Mouse (Mus musculus) CH12.LX (cell line): ENCODE data around the gene Nat9. TPM values are rescaled to one million over a fixed set of nuclear protein-coding genes. Genes with fewer than 3 reads are reported as not detected.

Experiments used
- DNase-seq: peaks from one replicate; pipeline ENCODE4 v3.0.0-alpha.2; 2013; ENCODE audit errors: extremely low read depth
- H3K27ac ChIP-seq: 2 replicates; pipeline ENCODE4 v1.5.1; 2012; ENCODE audit warnings: low read depth, mild to moderate bottlenecking, control low read depth, moderate library complexity; ENCODE audit not compliant: insufficient read depth
- H3K27me3 ChIP-seq: replicated peaks from 2 replicates; pipeline ENCODE3; 2012; ENCODE audit warnings: inconsistent platforms
- H3K36me3 ChIP-seq, 2 experiments: replicated peaks in 1 of 2; 2 replicates each; pipeline versions ENCODE3 to v1.6.1; 2012; ENCODE audit warnings: inconsistent platforms in 1 of 2, low read length in 1 of 2, mild to moderate bottlenecking in 1 of 2, mixed read lengths in 1 of 2, moderate library complexity in 1 of 2; ENCODE audit not compliant: control insufficient read depth in 1 of 2, insufficient read depth in 1 of 2
- H3K4me1 ChIP-seq, 2 experiments: 2 replicates each; pipeline ENCODE4 v1.6.1; 2012; ENCODE audit warnings: inconsistent platforms in 1 of 2, moderate library complexity in 1 of 2; ENCODE audit not compliant: insufficient read depth in 2 of 2, control insufficient read depth in 1 of 2
- H3K4me2 ChIP-seq: 2 replicates; pipeline ENCODE4 v1.6.1; 2012; ENCODE audit warnings: low read depth, mild to moderate bottlenecking, control low read depth; ENCODE audit not compliant: poor library complexity, insufficient read depth, severe bottlenecking
- H3K4me3 ChIP-seq, 3 experiments: fragments of 150-350 bp in 1 of 3; sonication (generic) in 1 of 3; replicated peaks in 1 of 3; 2 replicates each; pipeline versions ENCODE3 to v1.5.1; 2011 to 2012; ENCODE audit warnings: low read depth in 2 of 3, low read length in 2 of 3, mild to moderate bottlenecking in 2 of 3, moderate library complexity in 2 of 3, control low read depth in 1 of 3, improper control_type of control experiment in 1 of 3, inconsistent platforms in 1 of 3, mixed read lengths in 1 of 3; ENCODE audit not compliant: poor library complexity in 1 of 3
- H3K79me2 ChIP-seq: replicated peaks from 2 replicates; pipeline ENCODE4 v1.6.1; 2012; ENCODE audit warnings: mild to moderate bottlenecking, moderate library complexity; ENCODE audit not compliant: control insufficient read depth, poor library complexity, insufficient read depth, severe bottlenecking; ENCODE audit errors: extremely low read depth
- H3K9ac ChIP-seq: 2 replicates; pipeline ENCODE4 v1.6.1; 2012; ENCODE audit warnings: low read depth, mild to moderate bottlenecking, control low read depth, moderate library complexity; ENCODE audit not compliant: insufficient read depth
- H3K9me3 ChIP-seq: replicated peaks from 2 replicates; pipeline ENCODE3; 2012; ENCODE audit warnings: low read length, inconsistent platforms, mixed read lengths
- BHLHE40 ChIP-seq: IDR thresholded peaks from 2 replicates; pipeline ENCODE4 v1.6.1; 2011; ENCODE audit warnings: mild to moderate bottlenecking, low read depth, low read length, improper control_type of control experiment
- CHD1 ChIP-seq: IDR thresholded peaks from 2 replicates; pipeline ENCODE4 v1.6.1; 2012; ENCODE audit warnings: low read depth, low read length, improper control_type of control experiment, inconsistent platforms
- CTCF ChIP-seq, 2 experiments: IDR thresholded peaks in 1 of 2; conservative IDR thresholded peaks in 1 of 2; 2 replicates each; pipeline ENCODE4 v1.5.1; 2011 to 2012; ENCODE audit warnings: low read depth in 2 of 2, low read length in 2 of 2, improper control_type of control experiment in 1 of 2, inconsistent platforms in 1 of 2, mild to moderate bottlenecking in 1 of 2, moderate library complexity in 1 of 2
- E2F4 ChIP-seq: IDR thresholded peaks from 2 replicates; pipeline ENCODE4 v1.6.1; 2011; ENCODE audit warnings: low read depth, low read length, improper control_type of control experiment; ENCODE audit not compliant: insufficient replicate concordance
- EP300 ChIP-seq: IDR thresholded peaks from 2 replicates; pipeline ENCODE4 v1.6.1; 2011; ENCODE audit warnings: low read length, improper control_type of control experiment
- ETS1 ChIP-seq: conservative IDR thresholded peaks from 2 replicates; pipeline ENCODE4 v1.6.1; 2012; ENCODE audit warnings: low read depth, mild to moderate bottlenecking, inconsistent platforms, low read length, improper control_type of control experiment, moderate library complexity
- HCFC1 ChIP-seq: IDR thresholded peaks from 2 replicates; pipeline ENCODE4 v1.6.1; 2012; ENCODE audit warnings: low read depth, mild to moderate bottlenecking, inconsistent platforms, low read length, improper control_type of control experiment
- IRF4 ChIP-seq: IDR thresholded peaks from 2 replicates; pipeline ENCODE4 v1.6.1; 2014; ENCODE audit warnings: low read depth, mild to moderate bottlenecking, inconsistent platforms, low read length, improper control_type of control experiment
- JUN ChIP-seq: IDR thresholded peaks from 2 replicates; pipeline ENCODE4 v1.6.1; 2011; ENCODE audit warnings: low read depth, mild to moderate bottlenecking, low read length, improper control_type of control experiment, moderate library complexity; ENCODE audit not compliant: insufficient read depth
- MAFK ChIP-seq: IDR thresholded peaks from 2 replicates; pipeline ENCODE4 v1.6.1; 2011; ENCODE audit warnings: low read length, improper control_type of control experiment; ENCODE audit not compliant: insufficient replicate concordance
- MAX ChIP-seq: IDR thresholded peaks from 2 replicates; pipeline ENCODE4 v1.6.1; 2011; ENCODE audit warnings: low read length, improper control_type of control experiment
- MEF2A ChIP-seq: IDR thresholded peaks from 2 replicates; pipeline ENCODE4 v1.6.1; 2014; ENCODE audit warnings: low read depth, mild to moderate bottlenecking, inconsistent platforms, low read length, improper control_type of control experiment, borderline replicate concordance
- NRF1 ChIP-seq: IDR thresholded peaks from 2 replicates; pipeline ENCODE4 v1.6.1; 2014; ENCODE audit warnings: low read depth, mild to moderate bottlenecking, inconsistent platforms, low read length, improper control_type of control experiment, moderate library complexity
- POLR2A ChIP-seq: IDR thresholded peaks from 2 replicates; pipeline ENCODE4 v1.6.1; 2011; ENCODE audit warnings: low read depth, mild to moderate bottlenecking, improper control_type of control experiment, low read length
- RAD21 ChIP-seq: IDR thresholded peaks from 2 replicates; pipeline ENCODE4 v1.6.1; 2011; ENCODE audit warnings: low read depth, mild to moderate bottlenecking, low read length, improper control_type of control experiment, moderate library complexity
- RCOR1 ChIP-seq: conservative IDR thresholded peaks from 2 replicates; pipeline ENCODE4 v1.6.1; 2012; ENCODE audit warnings: low read depth, mild to moderate bottlenecking, inconsistent platforms, low read length, improper control_type of control experiment
- SIN3A ChIP-seq: IDR thresholded peaks from 2 replicates; pipeline ENCODE4 v1.6.1; 2012; ENCODE audit warnings: low read length, improper control_type of control experiment, inconsistent platforms
- SMC3 ChIP-seq: IDR thresholded peaks from 2 replicates; pipeline ENCODE4 v1.6.1; 2011; ENCODE audit warnings: low read depth, low read length, improper control_type of control experiment
- USF1 ChIP-seq: IDR thresholded peaks from 2 replicates; pipeline ENCODE4 v1.6.1; 2014; ENCODE audit warnings: low read depth, mild to moderate bottlenecking, inconsistent platforms, low read length, improper control_type of control experiment
- USF2 ChIP-seq: conservative IDR thresholded peaks from 2 replicates; pipeline ENCODE4 v1.6.1; 2011; ENCODE audit warnings: low read depth, low read length, improper control_type of control experiment
- ZC3H11A ChIP-seq: IDR thresholded peaks from 2 replicates; pipeline ENCODE4 v1.6.1; 2012; ENCODE audit warnings: low read depth, mild to moderate bottlenecking, inconsistent platforms, low read length, improper control_type of control experiment
- ZKSCAN1 ChIP-seq: IDR thresholded peaks from 2 replicates; pipeline ENCODE4 v1.6.1; 2012; ENCODE audit warnings: low read depth, inconsistent platforms, low read length, improper control_type of control experiment, borderline replicate concordance
- dilution Hi-C: fragments of 300-500 bp; cut with MboI; formaldehyde crosslinking; loops from 2 replicates; pipeline ENCODE4 v1.14.3; 2020; ENCODE audit warnings: low sequenced_read_pairs; ENCODE audit not compliant: extremely low pct_unique_long_range_greater_than_20kb, extremely low pct_ligation_motif_present
- in situ Hi-C: fragments of 300-500 bp; cut with MboI; formaldehyde crosslinking; loops from 3 replicates; pipeline ENCODE4 v1.14.3; 2019; ENCODE audit warnings: low sequenced_read_pairs, low pct_ligation_motif_present, low pct_unique_long_range_greater_than_20kb, mixed read lengths
- polyA plus RNA-seq: library from polyadenylated mRNA; unstranded; fragments of >175 nt; gene quantifications from 2 replicates; pipeline ENCODE4 v1.2.1, GENCODE M21; 2012; ENCODE audit warnings: low read depth; ENCODE audit not compliant: insufficient read length
- total RNA-seq, 2 experiments: library from RNA; depleted of rRNA; stranded (reverse); fragments of 300-350 nt in 1 of 2; fragments of >200 nt in 1 of 2; gene quantifications; 2 replicates each; pipeline ENCODE4 v1.2.3; 2012 to 2014

The Nat9 gene
- total and polyA plus RNA-seq, 3 experiments = 24.1 to 74.0 (median 30.6) TPM

- H3K4me3 ChIP-seq = no peak overlapping the region
- no peaks in the 10 kb centered on the region for H3K9me3 ChIP-seq
- no peak overlapping the region for H3K4me2 ChIP-seq
- H3K9ac ChIP-seq = no peak overlapping the region
- in situ Hi-C loops (loop anchor here (5.0 kb wide), 2 partner anchors 38 to 72 kb away; partner anchors contain the start of gene Slc9a3r1), dilution Hi-C loops (no loop called here)
- DNase-seq = no peak
- peaks cover 8 to 53% of the 10 kb centered on the region in 2 experiments for H3K36me3 ChIP-seq
- H3K27ac ChIP-seq = no peak overlapping the region
- TF ChIP-seq HCFC1 = no peak
- TF ChIP-seq ZC3H11A = no peak
- no peak for TF ChIP-seq RCOR1
- no peak for TF ChIP-seq CHD1
- TF ChIP-seq ETS1 = no peak
- TF ChIP-seq USF2 = no peak
- no peak for TF ChIP-seq E2F4
- TF ChIP-seq MEF2A = no peak
- TF ChIP-seq IRF4 = no peak
- no peak for TF ChIP-seq RAD21
- TF ChIP-seq EP300 = no peak
- no peak for TF ChIP-seq POLR2A
- no peak for TF ChIP-seq ZKSCAN1
- no peak for TF ChIP-seq SIN3A
- no peak for TF ChIP-seq JUN
- H3K79me2 ChIP-seq = no peaks in the 10 kb centered on the region
- no peaks in the 10 kb centered on the region for H3K27me3 ChIP-seq
- peaks cover 26 to 69% of the 10 kb centered on the region in 2 experiments for H3K4me1 ChIP-seq
These were observed 46.8 kb upstream of the Nat9 start for GRCm38 (mm10) chr11:115234320-115235044.

DNA sequence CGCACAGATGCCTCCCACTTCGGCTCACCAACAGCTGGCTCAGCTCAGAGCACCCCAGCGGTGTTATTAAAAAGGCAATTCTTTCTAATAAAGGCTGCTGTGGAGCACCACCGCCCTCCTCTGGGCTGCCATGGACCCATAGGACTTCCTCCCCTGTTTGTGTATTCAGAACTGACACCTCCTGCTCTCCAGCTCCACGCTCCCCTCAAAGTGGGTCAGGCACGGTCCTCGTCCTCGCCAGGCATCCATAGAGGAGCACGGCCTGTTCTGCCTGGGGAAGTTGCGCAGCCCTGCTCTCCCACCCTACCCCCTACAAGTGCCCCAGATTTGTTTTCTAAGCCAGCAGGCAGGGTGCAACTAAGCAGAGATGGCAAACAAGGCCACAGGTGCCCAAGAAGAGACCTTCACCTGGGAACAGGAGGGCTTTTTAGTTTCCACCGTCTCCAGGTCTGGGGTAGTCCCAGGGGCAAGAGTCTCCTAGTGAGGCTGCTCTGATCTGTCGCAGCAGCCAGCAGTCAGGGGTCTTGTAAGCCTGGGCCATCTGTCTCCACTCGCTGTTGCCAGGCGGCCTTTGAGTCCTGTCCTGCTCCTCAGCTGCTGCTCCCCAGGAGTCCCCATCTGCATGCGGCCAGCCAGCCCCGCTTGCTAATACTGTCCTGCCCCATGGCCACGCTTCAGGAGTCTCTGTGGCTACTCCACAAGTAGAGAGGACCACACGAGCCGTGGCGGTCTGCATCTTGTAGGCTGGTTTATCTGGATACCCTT lies 46.0 kb upstream of the Nat9 start:
- H3K79me2 ChIP-seq = no peaks in the 10 kb centered on the region
- TF ChIP-seq BHLHE40 (no peak), NRF1 (no peak), MEF2A (no peak), MAX (no peak), MAFK (no peak), USF1 (no peak), RAD21 (peak; percentile 59), CTCF (conservative IDR thresholded peaks at IDR 0.05 in 1 of 2, IDR thresholded peaks at IDR 0.05 in 1 of 2; ENCODE audit: low read depth in 2 of 2, low read length in 2 of 2) (peak in 1 of 2 experiments; percentile 54; a peak in 2 of 4 replicates), JUN (no peak), ZKSCAN1 (no peak), ZC3H11A (no peak), SIN3A (no peak), SMC3 (peak; percentile 34), EP300 (no peak), POLR2A (no peak), RCOR1 (no peak)
- no peak for DNase-seq
- no peak overlapping the region for H3K4me2 ChIP-seq
- peaks cover 31 to 77% of the 10 kb centered on the region in 2 experiments for H3K4me1 ChIP-seq
- no peaks in the 10 kb centered on the region for H3K9me3 ChIP-seq
- H3K9ac ChIP-seq = no peak overlapping the region
- in situ Hi-C loops (loop anchor here (5.0 kb wide), 2 partner anchors 39 to 71 kb away; partner anchors contain the start of gene Slc9a3r1), dilution Hi-C loops (no loop called here)
- H3K27me3 ChIP-seq = no peaks in the 10 kb centered on the region
- H3K4me3 ChIP-seq = no peak overlapping the region
- H3K27ac ChIP-seq = no peak overlapping the region
- peaks cover 11 to 53% of the 10 kb centered on the region in 2 experiments for H3K36me3 ChIP-seq
